In genomic region chr14:33487805-33488550, GRCm38 (mm10) we compare ENCODE assay signal across 13 mouse cellular contexts. TPM values are rescaled to one million over a fixed set of nuclear protein-coding genes. Genes with fewer than 3 reads are reported as not detected.
DNase-seq lines count a peak whose midpoint lies in the region; ATAC-seq lines count a peak whose summit lies in the region.
"Had no signal": no experiment of that assay in that cellular context is flagged by ENCODE, and none has a peak within 500 bp of the region (broad histone marks: within the 10 kb centered on the region; RNA-seq: fewer than 3 reads in every experiment).

No protein-coding gene starts in this region.

- no peak overlapping the region for H3K4me3 ChIP-seq in heart, embryonic 14.5 days (ENCODE audit: control insufficient read depth in 1 of 2, insufficient read depth in 1 of 2, low read depth in 1 of 2, low read length in 2 of 2)
- H3K4me3 ChIP-seq: megakaryocyte, embryonic 14.5 days had no signal

- H3K36me3 ChIP-seq in heart, embryonic 14.5 days (ENCODE audit: control insufficient read depth, insufficient read depth, low read length) = no peaks in the 10 kb centered on the region

- H3K4me1 ChIP-seq in heart, embryonic 14.5 days (ENCODE audit: control insufficient read depth in 2 of 2, insufficient read depth in 2 of 2, low read length in 2 of 2) = peaks cover 5 to 9% of the 10 kb centered on the region in 2 experiments
- H3K4me1 ChIP-seq: megakaryocyte, embryonic 14.5 days had no signal

- H3K27ac ChIP-seq in heart, embryonic 14.5 days (replicated peaks in 1 of 2; ENCODE audit: control insufficient read depth in 1 of 2, insufficient read depth in 1 of 2, low read depth in 2 of 2, low read length in 2 of 2) = no peak overlapping the region

- intact Hi-C loops in heart, postnatal 25 days (cut with DNase I) = no loop called here

- H3K9ac ChIP-seq in heart, embryonic 14.5 days (ENCODE audit: low read length) = no peak overlapping the region

- no peaks in the 10 kb centered on the region for H3K9me3 ChIP-seq in heart, embryonic 14.5 days (ENCODE audit: control insufficient read depth, low read length)
- H3K9me3 ChIP-seq: megakaryocyte, embryonic 14.5 days had no signal

- WGBS in heart, embryonic 14.5 days = 31% methylated on average over 15 of the region's 15 CpGs

- no peak for DNase-seq in heart, postnatal 25 days (ENCODE audit: low spot score)
- peak; percentile 29 for DNase-seq in right cerebral cortex, postnatal 14 days
- DNase-seq in right cerebral cortex, postnatal 25 days = no peak
- peak; percentile 75 for DNase-seq in kidney, postnatal 10 days
- peak; percentile 26 for DNase-seq in telencephalon, adult 2 months (ENCODE audit: low read depth, low spot score)
- DNase-seq in cerebellum, postnatal 14 days = no peak
- DNase-seq: heart, adult 18-20 months; spleen, adult 18-20 months had no signal

- no peak for ATAC-seq in heart, embryonic 14.5 days (ENCODE audit: insufficient number of reproducible peaks, insufficient read depth, low FRiP score, low read depth)
- ATAC-seq in frontal cortex, adult (ENCODE audit: low TSS enrichment) = no peak

- H3K4me2 ChIP-seq in heart, embryonic 14.5 days (ENCODE audit: low read length) = peak overlapping the region; percentile 31

- H3K27me3 ChIP-seq in heart, embryonic 14.5 days (ENCODE audit: control insufficient read depth, insufficient read depth, low read length) = no peaks in the 10 kb centered on the region

RNA-seq across cellular contexts. Expression of gene Frmpd2, which starts 16.5 kb away (rescaled TPM):
- polyA plus RNA-seq in heart, embryonic 14.5 days (2014; fragmentation: Nextera tagmentation; extraction: Ambion mirVana) = 0.05 TPM in 1 of 2 replicates, not detected in the other
- total RNA-seq in heart, postnatal 25 days (2021) = not detected
- total RNA-seq: common myeloid progenitor, adult 5-6 weeks had no signal
- polyA plus RNA-seq: large intestine, adult 2 months had no signal

RNA-seq across cellular contexts. Expression of gene Mapk8, which starts 41.0 kb away (rescaled TPM):
- polyA plus RNA-seq in heart, embryonic 14.5 days (2014; fragmentation: Nextera tagmentation; extraction: Ambion mirVana) = 13.1 and 13.5 TPM in 2 replicates
- total RNA-seq in heart, postnatal 25 days (2021) = 10 to 100 TPM; 31.7 to 32.4 TPM

Comparison
In these comparisons a context has a peak if more than half of its experiments do, and no peak if none do; other contexts are left out.
1. DNase-seq: peak in right cerebral cortex, postnatal 14 days (single experiment), kidney, postnatal 10 days (single experiment) and telencephalon, adult 2 months (single experiment); none in heart, postnatal 25 days (single experiment), right cerebral cortex, postnatal 25 days (single experiment) and cerebellum, postnatal 14 days (0 of 2).